Mouse (Mus musculus) CH12F3 (cell line): ENCODE data around the gene Agxt.

Experiments
- in situ Hi-C: fragments of 300-500 bp; cut with MboI; formaldehyde crosslinking; loops from 2 replicates; pipeline ENCODE4 v1.14.3; 2020; ENCODE audit warnings: low sequenced_read_pairs

The Agxt gene

GRCm38 (mm10) chr1:93144176-93144575 is 9.1 kb downstream of the Agxt start:
- in situ Hi-C loops: no loop called here

- in situ Hi-C loops: no loop called here
Measured at GRCm38 (mm10) chr1:93150907-93151661, 16.0 kb downstream of the Agxt start.

GRCm38 (mm10) chr1:93157566-93157965 is 22.5 kb downstream of the Agxt start:
- in situ Hi-C loops: no loop called here

- in situ Hi-C loops: no loop called here
Measured at GRCm38 (mm10) chr1:93158916-93159315, 23.9 kb downstream of the Agxt start.

GRCm38 (mm10) chr1:93159566-93160500 is 24.8 kb downstream of the Agxt start:
- in situ Hi-C loops: no loop called here

- in situ Hi-C loops: no loop called here
Measured at GRCm38 (mm10) chr1:93160501-93161133, 25.6 kb downstream of the Agxt start, which contains the start of gene 2310007B03Rik. 2310007B03Rik (minus strand) TSS chr1:93160948.

GRCm38 (mm10) chr1:93161350-93161749 is 26.3 kb downstream of the Agxt start:
- in situ Hi-C loops: no loop called here

- in situ Hi-C loops: no loop called here
Measured at GRCm38 (mm10) chr1:93161921-93162320, 26.9 kb downstream of the Agxt start.

- in situ Hi-C loops: no loop called here
Measured at GRCm38 (mm10) chr1:93162588-93162987, 27.5 kb downstream of the Agxt start.

GRCm38 (mm10) chr1:93165447-93165846 is 30.4 kb downstream of the Agxt start:
- in situ Hi-C loops: no loop called here

GRCm38 (mm10) chr1:93166346-93167079 is 31.5 kb downstream of the Agxt start:
- in situ Hi-C loops: no loop called here

GRCm38 (mm10) chr1:93168295-93168775 is 33.3 kb downstream of the Agxt start, which contains the start of gene Crocc2:
Crocc2 (plus strand) TSS chr1:93168725.
- in situ Hi-C loops: no loop called here

GRCm38 (mm10) chr1:93173665-93174064 is 38.6 kb downstream of the Agxt start:
- in situ Hi-C loops: no loop called here

- in situ Hi-C loops: no loop called here
Measured at GRCm38 (mm10) chr1:93174399-93174798, 39.4 kb downstream of the Agxt start.

- in situ Hi-C loops: no loop called here
Measured at GRCm38 (mm10) chr1:93175849-93176248, 40.8 kb downstream of the Agxt start.

GRCm38 (mm10) chr1:93176525-93177332 is 41.7 kb downstream of the Agxt start:
- in situ Hi-C loops: no loop called here

GRCm38 (mm10) chr1:93182281-93182680 is 47.2 kb downstream of the Agxt start:
- in situ Hi-C loops: no loop called here

- in situ Hi-C loops: no loop called here
Measured at GRCm38 (mm10) chr1:93184071-93184828, 49.2 kb downstream of the Agxt start.
